Mouse (Mus musculus) heart, adult 2 months (tissue): Measurements from ENCODE around the gene Mef2c.

Experiments
- CTCF ChIP-seq: fragments of 200-600 bp; IDR thresholded peaks from 2 replicates; pipeline ENCODE4 v1.8.1; 2022; ENCODE audit warnings: antibody characterized with exemption, mild to moderate bottlenecking, moderate library complexity
- EP300 ChIP-seq: fragments of 200-500 bp; IDR thresholded peaks from 2 replicates; pipeline ENCODE4 v1.6.1; 2011; ENCODE audit warnings: low read depth, low read length, control low read depth; ENCODE audit not compliant: insufficient read depth
- POLR2A ChIP-seq: fragments of 200-500 bp; IDR thresholded peaks from 2 replicates; pipeline ENCODE4 v1.6.1; 2011; ENCODE audit warnings: mild to moderate bottlenecking, low read depth, low read length, control low read depth; ENCODE audit not compliant: insufficient read depth

- TF ChIP-seq POLR2A (no peak), CTCF (no peak), EP300 (no peak)
These were observed 47.4 kb downstream of the Mef2c start for GRCm38 (mm10) chr13:83551259-83551658.
